Comparison of ENCODE assay signal across 11 mouse cellular contexts in the genomic region with DNA sequence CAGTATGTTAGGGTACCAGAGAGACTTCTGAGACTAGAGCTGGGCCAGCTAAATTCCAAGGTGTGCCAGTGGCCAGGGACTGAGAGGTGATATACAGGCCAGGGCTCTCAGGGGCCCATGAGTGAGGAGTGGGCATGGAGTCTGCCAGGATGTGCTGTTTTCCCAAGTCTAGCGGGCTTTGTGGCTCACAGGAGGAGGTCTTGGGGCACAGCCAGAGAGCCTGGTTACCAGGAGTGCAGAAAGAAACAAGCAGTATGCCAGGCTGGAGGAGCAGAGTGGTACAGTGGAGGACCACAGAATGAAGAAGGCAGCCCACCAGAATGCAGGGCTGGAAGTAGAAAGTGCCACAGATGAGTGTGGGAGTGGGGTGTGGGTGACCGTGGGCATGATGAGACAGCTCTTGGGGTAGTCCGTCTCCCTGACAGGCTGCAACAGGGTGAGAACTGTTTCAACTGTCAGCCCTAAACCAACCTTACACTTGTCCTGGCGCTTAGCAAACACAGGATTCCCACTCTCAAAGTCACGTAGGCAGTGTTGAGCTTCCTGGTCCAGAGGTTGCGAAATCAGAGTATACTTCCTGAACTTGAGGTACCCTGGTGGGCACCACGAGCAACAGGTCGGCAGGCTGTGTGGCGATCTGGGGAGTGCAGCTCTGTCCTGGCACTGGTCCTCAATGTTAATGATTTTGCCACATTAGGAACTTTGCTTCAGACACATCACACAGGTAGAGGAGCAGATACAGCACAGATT. TPM values are rescaled to one million over a fixed set of nuclear protein-coding genes. Genes with fewer than 3 reads are reported as not detected.
DNase-seq lines count a peak whose midpoint lies in the region; ATAC-seq lines count a peak whose summit lies in the region.
"Had no signal": no experiment of that assay in that cellular context is flagged by ENCODE, and none has a peak within 500 bp of the region (broad histone marks: within the 10 kb centered on the region; RNA-seq: fewer than 3 reads in every experiment).

No protein-coding gene starts in this region.

- no peak overlapping the region for H3K4me3 ChIP-seq in neural tube, embryonic 15.5 days (replicated peaks)

- peak; percentile 14 for DNase-seq in cerebellum, adult 9-10 months
- DNase-seq in cerebellum, adult 11-12 months = no peak
- DNase-seq in layer of hippocampus, adult 8-10 months (ENCODE audit: low spot score in 2 of 2) = peak; percentile 36 to 51
- no peak for DNase-seq in layer of hippocampus, adult 11-12 months (ENCODE audit: low spot score)
- peak; percentile 71 to 73 for DNase-seq in right cerebral cortex, postnatal 10 days (ENCODE audit: low spot score in 2 of 2)
- no peak for DNase-seq in right cerebral cortex, postnatal 36 days (ENCODE audit: low spot score in 2 of 2)
- DNase-seq in kidney, adult 8-10 months = no peak
- DNase-seq: gastrocnemius, postnatal 25 days; right cerebral cortex, postnatal 25 days had no signal

- no peaks in the 10 kb centered on the region for H3K9me3 ChIP-seq in neural tube, embryonic 15.5 days (replicated peaks)

- H3K4me1 ChIP-seq in neural tube, embryonic 15.5 days = no peaks in the 10 kb centered on the region; the same call in 1 of the 2 replicates

- no peak overlapping the region for H3K9ac ChIP-seq in neural tube, embryonic 15.5 days (replicated peaks)

- ATAC-seq in neural tube, embryonic 15.5 days (ENCODE audit: low FRiP score) = peak; percentile 41; the same call in 1 of the 2 replicates

- whole genome bisulfite sequencing in neural tube, embryonic 15.5 days = 86% methylated on average over 9 of the region's 9 CpGs

- H3K27ac ChIP-seq in neural tube, embryonic 15.5 days (replicated peaks) = no peak overlapping the region; the same call in 1 of the 2 replicates
- H3K27ac ChIP-seq: kidney, postnatal 0 days had no signal

- no peaks in the 10 kb centered on the region for H3K27me3 ChIP-seq in neural tube, embryonic 15.5 days (replicated peaks)

- H3K36me3 ChIP-seq in neural tube, embryonic 15.5 days = no peaks in the 10 kb centered on the region

- H3K4me2 ChIP-seq in neural tube, embryonic 15.5 days = no peak overlapping the region

RNA-seq across cellular contexts. Expression of a gene that starts 11.8 kb away (rescaled TPM):
- 10 to 100 TPM; 56.4 to 70.3 (median 63.4) TPM for total RNA-seq in layer of hippocampus, adult 8-10 months (2022)
- 5.6 and 6.3 TPM in 2 replicates for polyA plus RNA-seq in neural tube, embryonic 15.5 days (2015; fragmentation: Nextera tagmentation; extraction: Ambion mirVana)

RNA-seq across cellular contexts. Expression of a gene that starts 54.3 kb away (rescaled TPM):
- total RNA-seq in layer of hippocampus, adult 8-10 months (2022) = 1 to 10 TPM; 4.8 to 7.4 (median 6.1) TPM
- polyA plus RNA-seq in neural tube, embryonic 15.5 days (2015; fragmentation: Nextera tagmentation; extraction: Ambion mirVana) = 5.1 and 6.0 TPM in 2 replicates

Comparison
In these comparisons a context has a peak if more than half of its experiments do, and no peak if none do; other contexts are left out.
1. DNase-seq: peak in cerebellum, adult 9-10 months (single experiment), layer of hippocampus, adult 8-10 months (2 of 2) and right cerebral cortex, postnatal 10 days (2 of 2); none in cerebellum, adult 11-12 months (single experiment), layer of hippocampus, adult 11-12 months (single experiment), right cerebral cortex, postnatal 36 days (0 of 2) and kidney, adult 8-10 months (0 of 2).